Mouse (Mus musculus): ENCODE measurements around the gene Ypel3.

GRCm38 (mm10) chr7:126779983-126780970, 3.5 kb downstream of the Ypel3 start:
- TF ChIP-seq CTCF (IDR thresholded peaks at IDR 0.05; ENCODE audit: extremely low read depth, insufficient read depth, low read length) = peak; percentile 59
- peak; percentile 54; the same call in 1 of the 2 replicates for TF ChIP-seq POLR2A (IDR thresholded peaks at IDR 0.05; ENCODE audit: extremely low read depth, insufficient read depth, low read length)
